Mouse (Mus musculus) kidney, embryonic 16.5 days (tissue): ENCODE results near the gene Fgfr2. TPM values are rescaled to one million over a fixed set of nuclear protein-coding genes. Genes with fewer than 3 reads are reported as not detected.

ENCODE experiments used
- ATAC-seq: fragments of 200-750 bp; cut with Nextera tagmentation; 2 replicates; pipeline ENCODE4 v1.8.0; 2017; ENCODE audit warnings: moderate TSS enrichment; ENCODE audit not compliant: low FRiP score, low TSS enrichment
- H3K27ac ChIP-seq: fragments of 300-500 bp; sonication (generic); 2 replicates; pipeline ENCODE4 v1.5.1; 2014; ENCODE audit warnings: low read length
- H3K27me3 ChIP-seq: fragments of 300-500 bp; sonication (generic); 2 replicates; pipeline ENCODE4 v1.6.1; 2014; ENCODE audit warnings: low read length, control low read depth, mixed read lengths; ENCODE audit not compliant: insufficient read depth
- H3K36me3 ChIP-seq: fragments of 300-500 bp; sonication (generic); 2 replicates; pipeline ENCODE4 v1.6.1; 2014; ENCODE audit warnings: low read length, control low read depth, mixed read lengths; ENCODE audit not compliant: insufficient read depth
- H3K4me1 ChIP-seq: fragments of 300-500 bp; sonication (generic); 2 replicates; pipeline ENCODE4 v1.6.1; 2014; ENCODE audit warnings: low read length, control low read depth, mixed read lengths; ENCODE audit not compliant: insufficient read depth
- H3K4me2 ChIP-seq: fragments of 300-500 bp; sonication (generic); replicated peaks from 2 replicates; pipeline ENCODE4 v1.6.1; 2014; ENCODE audit warnings: low read depth, low read length
- H3K4me3 ChIP-seq: fragments of 300-500 bp; sonication (generic); 2 replicates; pipeline ENCODE4 v1.5.1; 2014; ENCODE audit warnings: mild to moderate bottlenecking, low read length
- H3K9ac ChIP-seq: fragments of 300-500 bp; sonication (generic); replicated peaks from 2 replicates; pipeline ENCODE4 v1.6.1; 2014; ENCODE audit warnings: low read length
- H3K9me3 ChIP-seq: fragments of 300-500 bp; sonication (generic); 2 replicates; pipeline ENCODE4 v1.6.1; 2016; ENCODE audit warnings: low read length, control low read depth
- WGBS: fragments of 180-500 bp; shearing (Covaris S2); extraction: QIAGEN DNeasy Blood & Tissue Kit; methylation state at CpG from one replicate; pipeline ENCODE4 v1.1.7; 2014; 5-methylcytosine and 5-hydroxymethylcytosine counted together
- polyA plus RNA-seq: library from polyadenylated mRNA; unstranded; fragments of >200 nt; fragmentation: Nextera tagmentation; extraction: Ambion mirVana; gene quantifications from 2 replicates; pipeline ENCODE4 v1.2.1, GENCODE M21; 2015

The Fgfr2 gene
- polyA plus RNA-seq, 1 experiment from 2014 or later = 118 TPM

DNA sequence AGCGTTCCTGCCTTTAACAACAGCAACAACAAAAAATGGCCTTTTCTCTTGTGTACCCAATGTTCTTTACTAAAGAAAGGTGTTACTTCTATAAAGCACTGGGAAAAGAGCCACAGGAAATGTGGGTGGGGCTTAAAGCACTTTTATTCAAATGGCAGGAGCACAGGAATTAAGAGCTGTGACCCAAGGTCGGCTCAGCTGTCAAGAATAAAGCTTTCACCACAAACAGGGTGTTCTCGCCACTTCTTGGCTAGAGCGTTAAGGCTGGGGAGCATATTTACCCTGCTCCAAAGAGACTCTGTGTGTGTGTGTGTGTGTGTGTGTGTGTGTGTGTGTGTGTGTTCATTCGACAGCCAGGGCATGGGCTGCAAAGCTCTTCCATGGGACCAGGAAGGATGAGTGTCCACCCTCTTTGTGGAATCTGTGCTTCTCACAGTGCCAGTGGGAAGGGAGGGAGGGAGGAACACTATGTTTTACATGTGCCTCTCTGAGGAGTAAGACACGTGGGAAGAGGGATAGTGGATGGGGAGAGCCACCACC lies 103.6 kb downstream of the Fgfr2 start:
- ATAC-seq = no peak
- Histone ChIP-seq H3K27me3 (no peaks in the 10 kb centered on the region), H3K36me3 (peaks cover 3% of the 10 kb centered on the region), H3K4me3 (no peak overlapping the region), H3K9me3 (no peaks in the 10 kb centered on the region), H3K27ac (peak overlapping the region; percentile 3; the same call in 1 of the 2 replicates), H3K4me1 (peaks cover 40% of the 10 kb centered on the region), H3K4me2 (no peak overlapping the region), H3K9ac (no peak overlapping the region)
- 36% methylated on average over 6 of the region's 6 CpGs for WGBS

- no peaks in the 10 kb centered on the region for H3K27me3 ChIP-seq
- H3K9me3 ChIP-seq = no peaks in the 10 kb centered on the region
- H3K9ac ChIP-seq = no peak overlapping the region
- peaks cover 41% of the 10 kb centered on the region for H3K4me1 ChIP-seq
- 81% methylated on average over 7 of the region's 7 CpGs for WGBS
- H3K36me3 ChIP-seq = peaks cover 4% of the 10 kb centered on the region
- ATAC-seq = no peak
- peak overlapping the region; percentile 3; the same call in 1 of the 2 replicates for H3K27ac ChIP-seq
- no peak overlapping the region for H3K4me3 ChIP-seq
- no peak overlapping the region for H3K4me2 ChIP-seq
Observed at GRCm38 (mm10) chr7:133018961-133019360, 104.2 kb downstream of the Fgfr2 start.

DNA sequence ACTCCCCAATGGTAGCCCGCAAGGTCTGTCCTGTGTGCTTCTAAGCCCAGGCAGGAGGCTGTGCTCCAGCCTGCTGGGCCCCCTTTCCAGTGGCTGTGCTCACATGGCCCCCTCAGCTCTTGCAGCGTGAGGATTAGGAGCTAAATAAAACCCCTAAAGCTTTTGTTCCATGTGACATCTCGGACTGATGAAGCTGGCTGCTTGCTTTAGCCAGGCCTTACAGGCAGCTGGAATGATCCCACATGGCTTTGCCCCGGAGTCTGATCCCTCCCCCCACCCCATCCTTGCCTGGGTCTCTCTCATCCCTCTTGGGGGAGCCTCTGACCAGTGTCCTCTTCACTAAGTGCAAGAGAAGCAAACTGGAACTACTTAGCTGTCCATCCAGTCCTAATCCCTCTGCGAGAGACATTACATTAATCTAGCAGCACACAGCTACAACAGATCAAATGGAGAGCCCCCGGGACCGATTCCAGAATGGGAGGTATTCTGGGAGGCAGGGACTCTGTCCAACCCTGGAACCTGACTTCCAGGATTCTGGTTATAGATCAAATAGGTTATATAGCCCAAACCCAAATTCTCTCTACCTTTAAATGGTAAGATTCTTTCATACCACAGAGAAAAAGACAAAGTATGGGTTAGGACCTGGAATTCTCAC lies 107.6 kb downstream of the Fgfr2 start:
- Histone ChIP-seq H3K9ac (peak overlapping the region; percentile 13; the same call in 1 of the 2 replicates), H3K4me2 (no peak overlapping the region), H3K36me3 (peaks cover 6% of the 10 kb centered on the region), H3K4me3 (no peak overlapping the region), H3K9me3 (no peaks in the 10 kb centered on the region), H3K27me3 (no peaks in the 10 kb centered on the region), H3K4me1 (peaks cover 66% of the 10 kb centered on the region), H3K27ac (peak overlapping the region; percentile 41)
- ATAC-seq = no peak
- 40% methylated on average over 7 of the region's 7 CpGs for WGBS

GRCm38 (mm10) chr7:133014631-133015030 lies 108.5 kb downstream of the Fgfr2 start:
- 94% methylated on average over 14 of the region's 14 CpGs for WGBS
- Histone ChIP-seq H3K27ac (no peak overlapping the region), H3K36me3 (peaks cover 10% of the 10 kb centered on the region), H3K9ac (no peak overlapping the region), H3K4me3 (no peak overlapping the region), H3K4me1 (peaks cover 61% of the 10 kb centered on the region), H3K4me2 (no peak overlapping the region), H3K27me3 (no peaks in the 10 kb centered on the region), H3K9me3 (no peaks in the 10 kb centered on the region)
- no peak for ATAC-seq

- no peaks in the 10 kb centered on the region for H3K27me3 ChIP-seq
- H3K9me3 ChIP-seq = no peaks in the 10 kb centered on the region
- no peak overlapping the region for H3K4me2 ChIP-seq
- H3K36me3 ChIP-seq = peaks cover 10% of the 10 kb centered on the region
- ATAC-seq = no peak
- 90% methylated on average over 10 of the region's 10 CpGs for WGBS
- H3K4me3 ChIP-seq = no peak overlapping the region
- H3K27ac ChIP-seq = no peak overlapping the region
- no peak overlapping the region for H3K9ac ChIP-seq
- peaks cover 55% of the 10 kb centered on the region for H3K4me1 ChIP-seq
Observed at GRCm38 (mm10) chr7:133013923-133014322, 109.2 kb downstream of the Fgfr2 start.

GRCm38 (mm10) chr7:133012637-133013366 lies 110.3 kb downstream of the Fgfr2 start:
- peaks cover 55% of the 10 kb centered on the region for H3K4me1 ChIP-seq
- H3K27me3 ChIP-seq = no peaks in the 10 kb centered on the region

GRCm38 (mm10) chr7:133011611-133012010 lies 111.5 kb downstream of the Fgfr2 start:
- WGBS = 48% methylated on average over 4 of the region's 4 CpGs
- no peak for ATAC-seq

More at GRCm38 (mm10) chr7:133012637-133013366, 110.3 kb downstream of the Fgfr2 start:
- 52% methylated on average over 14 of the region's 14 CpGs for WGBS
- no peak overlapping the region for H3K4me2 ChIP-seq
- ATAC-seq = no peak; the same call in 1 of the 2 replicates
- no peak overlapping the region for H3K4me3 ChIP-seq
- peak overlapping the region; percentile 8; the same call in 1 of the 2 replicates for H3K27ac ChIP-seq
- H3K36me3 ChIP-seq = peaks cover 10% of the 10 kb centered on the region
- H3K9me3 ChIP-seq = no peaks in the 10 kb centered on the region
- no peak overlapping the region for H3K9ac ChIP-seq

DNA sequence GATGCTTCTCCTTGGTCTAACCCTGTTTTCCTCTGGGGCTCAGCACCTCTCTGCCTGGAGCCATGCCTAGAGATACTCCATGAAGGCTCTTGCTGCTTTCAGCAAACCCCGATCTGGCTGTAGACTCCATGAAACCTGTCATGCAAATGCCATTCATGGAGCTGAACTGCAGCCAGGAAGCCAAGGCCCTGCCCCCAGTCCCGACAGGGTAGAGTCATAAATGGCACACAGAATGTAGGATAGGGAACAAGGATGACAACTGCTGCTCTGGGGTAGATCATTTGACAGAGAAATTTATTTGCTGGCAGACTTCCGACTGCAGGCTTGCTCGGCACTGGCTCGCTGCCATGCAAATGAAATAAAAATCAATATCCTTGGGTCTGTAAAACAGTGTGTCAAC lies 112.0 kb downstream of the Fgfr2 start:
- H3K4me2 ChIP-seq = no peak overlapping the region
- 0 out of 2 replicates have a peak, but pooled peaks have one; percentile 23 for ATAC-seq
- no peak overlapping the region for H3K4me3 ChIP-seq
- H3K4me1 ChIP-seq = peaks cover 61% of the 10 kb centered on the region
- H3K9me3 ChIP-seq = no peaks in the 10 kb centered on the region
- 34% methylated on average over 5 of the region's 5 CpGs for WGBS
- no peaks in the 10 kb centered on the region for H3K27me3 ChIP-seq
- H3K9ac ChIP-seq = no peak overlapping the region
- H3K36me3 ChIP-seq = peaks cover 10% of the 10 kb centered on the region
- peak overlapping the region; percentile 57 for H3K27ac ChIP-seq

More at GRCm38 (mm10) chr7:133011611-133012010, 111.5 kb downstream of the Fgfr2 start:
- H3K36me3 ChIP-seq = peaks cover 10% of the 10 kb centered on the region
- H3K4me3 ChIP-seq = no peak overlapping the region
- H3K9me3 ChIP-seq = no peaks in the 10 kb centered on the region
- peaks cover 61% of the 10 kb centered on the region for H3K4me1 ChIP-seq
- H3K9ac ChIP-seq = no peak overlapping the region
- peak overlapping the region; percentile 57; the same call in 1 of the 2 replicates for H3K27ac ChIP-seq
- H3K27me3 ChIP-seq = no peaks in the 10 kb centered on the region
- H3K4me2 ChIP-seq = no peak overlapping the region

- no peak overlapping the region for H3K27ac ChIP-seq
- H3K4me1 ChIP-seq = peaks cover 55% of the 10 kb centered on the region
- no peak for ATAC-seq
Observed at GRCm38 (mm10) chr7:133010477-133010876, 112.7 kb downstream of the Fgfr2 start.

More at GRCm38 (mm10) chr7:133010477-133010876, 112.7 kb downstream of the Fgfr2 start:
- no peaks in the 10 kb centered on the region for H3K27me3 ChIP-seq
- no peak overlapping the region for H3K4me3 ChIP-seq
- H3K9me3 ChIP-seq = no peaks in the 10 kb centered on the region
- no peak overlapping the region for H3K4me2 ChIP-seq
- 94% methylated on average over 3 of the region's 3 CpGs for WGBS
- H3K9ac ChIP-seq = no peak overlapping the region
- H3K36me3 ChIP-seq = peaks cover 10% of the 10 kb centered on the region
